Mouse (Mus musculus): ENCODE measurements around the gene Spcs2.
"Not testable (repeated sequence)": the region's sequence is repeated elsewhere in the genome, so short reads cannot be mapped to it uniquely, and the experiment has no call there.

Gene Spcs2

GRCm38 (mm10) chr7:99824649-99825483 is 38.4 kb downstream of the Spcs2 start:
- DNase-seq: peak; percentile 53

GRCm38 (mm10) chr7:99823045-99823663 is 40.1 kb downstream of the Spcs2 start:
- DNase-seq: no peak

GRCm38 (mm10) chr7:99822426-99822825 is 40.8 kb downstream of the Spcs2 start:
- peak; percentile 46 for DNase-seq

GRCm38 (mm10) chr7:99821953-99822352 is 41.3 kb downstream of the Spcs2 start:
- DNase-seq: no peak

- peak; percentile 80 for DNase-seq
Measured at GRCm38 (mm10) chr7:99818181-99818725, 45.0 kb downstream of the Spcs2 start.

- peak; percentile 75 for DNase-seq
Measured at GRCm38 (mm10) chr7:99813394-99813793, 49.9 kb downstream of the Spcs2 start.

GRCm38 (mm10) chr7:99811661-99812060 is 51.6 kb downstream of the Spcs2 start:
- DNase-seq: no peak

- DNase-seq: no peak
Measured at GRCm38 (mm10) chr7:99810814-99811213, 52.4 kb downstream of the Spcs2 start.

GRCm38 (mm10) chr7:99807043-99807442 is 56.2 kb downstream of the Spcs2 start:
- DNase-seq: not testable (repeated sequence)

- DNase-seq: no peak
Measured at GRCm38 (mm10) chr7:99805340-99805739, 57.9 kb downstream of the Spcs2 start.

GRCm38 (mm10) chr7:99804033-99804432 is 59.2 kb downstream of the Spcs2 start:
- DNase-seq: not testable (repeated sequence)

- no peak for DNase-seq
Measured at GRCm38 (mm10) chr7:99803535-99803934, 59.7 kb downstream of the Spcs2 start.

- DNase-seq: no peak
Measured at GRCm38 (mm10) chr7:99799118-99799517, 64.1 kb downstream of the Spcs2 start.

GRCm38 (mm10) chr7:99797911-99798647 is 65.2 kb downstream of the Spcs2 start:
- DNase-seq: peak; percentile 72

- no peak for DNase-seq
Measured at GRCm38 (mm10) chr7:99797261-99797660, 66.0 kb downstream of the Spcs2 start.

GRCm38 (mm10) chr7:99796471-99796870 is 66.8 kb downstream of the Spcs2 start:
- DNase-seq: no peak

- DNase-seq: peak; percentile 66
Measured at GRCm38 (mm10) chr7:99795192-99795981, 67.9 kb downstream of the Spcs2 start.

- no peak for DNase-seq
Measured at GRCm38 (mm10) chr7:99794096-99794495, 69.2 kb downstream of the Spcs2 start.

- no peak for DNase-seq
Measured at GRCm38 (mm10) chr7:99790816-99791215, 72.4 kb downstream of the Spcs2 start.

- DNase-seq: no peak
Measured at GRCm38 (mm10) chr7:99788563-99788962, 74.7 kb downstream of the Spcs2 start.

GRCm38 (mm10) chr7:99787935-99788334 is 75.3 kb downstream of the Spcs2 start:
- no peak for DNase-seq
